Mouse (Mus musculus) lung, adult 2 months (tissue): ENCODE data around the gene Pet100. TPM values are rescaled to one million over a fixed set of nuclear protein-coding genes. Genes with fewer than 3 reads are reported as not detected.

Source experiments
- DNase-seq: peaks from one replicate; pipeline ENCODE4 v3.0.0; 2022
- H3K4me1 ChIP-seq: fragments of 200-500 bp; 2 replicates; pipeline ENCODE4 v1.6.1; 2011; ENCODE audit warnings: low read length; ENCODE audit not compliant: control insufficient read depth, insufficient read depth
- H3K4me3 ChIP-seq: fragments of 200-500 bp; replicated peaks from 2 replicates; pipeline ENCODE3; 2011; ENCODE audit warnings: low read depth, mild to moderate bottlenecking, control low read depth, low read length; ENCODE audit errors: extremely low read depth
- CTCF ChIP-seq: fragments of 200-500 bp; IDR thresholded peaks from 2 replicates; pipeline ENCODE4 v1.5.1; 2011; ENCODE audit warnings: mild to moderate bottlenecking, low read length, control low read depth; ENCODE audit not compliant: insufficient read depth
- POLR2A ChIP-seq: fragments of 200-500 bp; IDR thresholded peaks from 2 replicates; pipeline ENCODE4 v1.6.1; 2011; ENCODE audit warnings: low read depth, mild to moderate bottlenecking, control low read depth, low read length, borderline replicate concordance; ENCODE audit errors: extremely low read depth
- WGBS: fragments of 180-500 bp; shearing (Covaris S2); methylation state at CpG from one replicate; pipeline ENCODE4 v1.1.7; 2018; 5-methylcytosine and 5-hydroxymethylcytosine counted together
- polyA plus RNA-seq: library from polyadenylated mRNA; depleted of rRNA; stranded (reverse); fragments of >200 nt; gene quantifications from 2 replicates; pipeline ENCODE4 v1.2.3, GENCODE M21; 2012

Gene Pet100
- polyA plus RNA-seq, 1 experiment, result 10.0 TPM

DNA sequence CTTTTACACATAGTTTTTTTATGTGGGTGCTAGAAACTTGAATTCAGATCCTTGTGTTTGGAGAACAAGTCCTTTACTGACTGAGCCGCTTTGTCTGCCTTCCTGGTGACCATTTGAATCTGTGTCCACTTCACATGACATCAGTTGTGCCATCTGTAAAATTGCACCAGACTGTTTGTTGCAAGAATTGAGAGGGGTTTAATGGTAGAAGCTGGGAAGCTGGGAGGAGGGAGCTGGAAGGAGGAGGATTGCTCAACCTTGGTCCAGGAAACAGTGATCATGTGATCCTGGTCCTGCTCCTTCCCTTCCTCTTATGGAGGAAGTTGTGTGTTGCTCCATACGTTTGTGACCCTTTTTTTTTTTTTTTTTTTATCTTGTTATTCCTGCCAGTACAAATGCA, 26.9 kb downstream of the Pet100 start:
- no peak for DNase-seq
- WGBS, result 55% methylated on average over 2 of the region's 2 CpGs
- TF ChIP-seq CTCF (no peak), POLR2A (no peak)
- Histone ChIP-seq H3K4me3 (no peak overlapping the region), H3K4me1 (no peaks in the 10 kb centered on the region)

DNA sequence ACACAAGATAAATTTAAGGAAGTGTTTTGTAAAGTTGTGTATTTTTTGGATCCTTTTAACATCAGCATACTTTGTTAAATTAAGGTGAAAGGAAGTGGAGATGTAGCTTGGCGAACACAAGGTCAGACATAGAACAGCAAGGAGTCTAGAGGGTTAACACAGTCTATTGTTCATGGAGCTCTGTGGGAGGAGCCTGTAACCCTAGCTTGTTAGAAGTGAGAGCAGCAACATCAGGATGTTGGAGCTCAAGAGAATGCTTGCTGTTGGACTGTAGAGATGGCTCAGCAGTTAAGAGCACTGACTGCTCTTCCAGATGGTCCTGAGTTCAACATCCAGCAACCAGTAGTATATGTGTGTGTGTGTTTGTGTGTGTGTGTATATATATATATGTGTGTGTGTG, 27.6 kb downstream of the Pet100 start:
- Histone ChIP-seq H3K4me3 (no peak overlapping the region), H3K4me1 (no peaks in the 10 kb centered on the region)
- DNase-seq, result no peak
- TF ChIP-seq POLR2A (no peak), CTCF (no peak)
- WGBS, result 29% methylated on average over 1 of the region's 1 CpGs

DNA sequence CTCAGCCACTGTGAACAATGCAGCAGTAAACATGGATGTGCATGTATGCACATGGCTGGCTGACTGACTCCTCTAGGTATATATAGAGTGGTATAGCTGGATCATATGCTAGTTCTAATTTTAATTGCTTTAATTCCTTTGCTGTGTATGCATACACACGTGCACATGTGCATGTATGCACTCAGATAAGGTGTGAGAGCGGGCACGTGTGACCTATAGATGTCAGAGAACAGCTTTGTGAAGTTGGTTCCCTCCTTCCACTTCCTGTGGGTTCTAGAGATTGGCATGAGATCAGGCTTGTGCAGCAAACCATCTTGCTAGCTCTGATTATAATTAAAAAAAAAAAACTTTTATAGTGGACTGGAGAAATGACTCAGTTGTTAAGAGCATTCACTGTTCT, 31.5 kb downstream of the Pet100 start:
- WGBS, result 56% methylated on average over 3 of the region's 3 CpGs
- Histone ChIP-seq H3K4me1 (no peaks in the 10 kb centered on the region), H3K4me3 (no peak overlapping the region)
- no peak for DNase-seq
- TF ChIP-seq CTCF, result no peak
- TF ChIP-seq POLR2A, result no peak

DNA sequence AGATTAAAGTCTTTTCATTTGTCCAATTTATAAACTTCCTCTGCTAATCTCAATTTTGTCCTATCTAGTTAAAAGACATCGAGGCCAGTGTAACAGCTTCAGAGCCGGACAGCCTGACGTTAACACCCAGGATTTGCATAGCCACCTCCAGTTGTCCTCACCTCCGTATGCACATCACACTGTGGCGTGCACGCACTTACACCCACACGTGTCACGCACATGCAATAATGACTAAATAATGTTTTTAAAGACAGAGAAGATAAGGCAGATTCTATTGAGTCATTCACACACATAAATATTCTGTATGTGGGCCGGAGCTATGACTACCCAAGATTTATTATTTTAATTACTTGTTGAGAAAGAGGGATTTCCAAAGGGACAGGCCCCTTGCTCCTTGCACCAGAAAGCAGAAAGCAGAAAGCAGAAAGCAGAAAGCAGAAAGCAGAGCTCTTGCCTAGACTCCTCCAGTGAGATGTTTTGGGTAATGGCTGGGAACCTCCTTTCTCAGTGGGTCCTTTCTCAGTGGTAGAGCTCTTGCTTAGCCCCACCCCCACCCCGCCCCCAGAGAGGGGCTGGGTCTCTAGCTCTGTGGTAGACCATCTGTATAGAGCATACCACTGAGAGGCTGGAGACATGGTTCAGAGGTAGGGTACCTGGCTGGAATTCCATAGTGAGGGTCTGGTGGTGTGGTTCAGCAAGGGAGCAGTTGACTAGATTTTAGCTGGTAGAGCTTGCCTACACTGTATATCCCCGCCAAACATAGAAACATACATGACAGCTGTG, 33.6 kb downstream of the Pet100 start:
- no peak overlapping the region for H3K4me3 ChIP-seq
- TF ChIP-seq CTCF, result no peak
- TF ChIP-seq POLR2A, result no peak
- 64% methylated on average over 11 of the region's 11 CpGs for WGBS
- DNase-seq, result no peak
- no peaks in the 10 kb centered on the region for H3K4me1 ChIP-seq

DNA sequence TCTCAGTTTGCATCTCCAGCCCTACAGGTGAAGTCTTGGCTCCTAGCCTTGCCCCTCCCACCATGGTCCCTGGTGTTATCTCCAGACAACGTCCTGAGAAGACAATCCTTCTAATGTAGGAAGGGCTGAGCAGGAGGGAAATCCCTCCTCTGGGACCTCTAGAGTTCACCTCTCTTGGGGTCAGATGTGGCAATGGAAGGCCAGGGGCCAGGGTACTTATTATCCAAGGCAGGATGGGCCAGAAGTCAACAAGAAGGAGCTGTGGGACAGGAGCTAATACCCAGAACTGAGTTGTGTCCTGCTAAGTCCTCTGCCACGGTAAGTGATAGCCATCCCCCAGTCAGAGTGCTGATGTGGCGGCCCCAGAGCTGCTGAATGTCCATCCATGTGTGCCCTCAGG, 34.2 kb downstream of the Pet100 start, which contains the start of gene Retn:
TSS of gene Retn (plus strand) at position 245 of the 400 bp plus-strand sequence.
- Histone ChIP-seq H3K4me3 (no peak within 1 kb of the TSS), H3K4me1 (no peaks in the 10 kb centered on the region)
- DNase-seq, result no peak
- no peak for TF ChIP-seq POLR2A
- no peak for TF ChIP-seq CTCF
- WGBS, result 67% methylated on average over 3 of the region's 3 CpGs

DNA sequence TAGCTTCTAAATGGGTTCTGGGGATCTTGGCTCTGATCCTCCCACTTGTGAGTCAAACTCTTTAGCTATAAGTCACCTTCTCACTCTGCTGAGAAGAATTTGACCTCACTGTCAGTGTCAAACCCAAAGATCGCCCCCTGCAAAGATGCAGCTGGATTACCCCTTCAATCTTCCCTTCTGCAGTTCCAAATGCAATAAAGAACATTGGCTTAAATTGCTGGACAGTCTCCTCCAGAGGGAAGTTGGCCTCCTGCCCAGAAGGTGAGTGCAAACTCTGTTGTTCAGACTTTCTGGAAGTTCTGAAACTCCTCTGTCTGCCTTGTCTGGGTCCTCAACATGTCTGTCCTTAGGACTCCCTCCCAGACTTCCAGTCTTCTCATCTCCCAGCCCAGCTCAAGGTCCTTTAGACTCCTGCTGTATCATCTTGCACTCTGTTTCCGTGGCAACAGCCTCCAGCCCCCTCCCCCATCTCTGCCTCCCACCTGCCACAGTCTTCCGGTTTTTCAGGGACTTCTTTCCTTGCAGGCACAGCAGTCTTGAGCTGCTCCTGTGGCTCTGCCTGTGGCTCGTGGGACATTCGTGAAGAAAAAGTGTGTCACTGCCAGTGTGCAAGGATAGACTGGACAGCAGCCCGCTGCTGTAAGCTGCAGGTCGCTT, 35.5 kb downstream of the Pet100 start:
- DNase-seq, result no peak
- TF ChIP-seq CTCF (no peak), POLR2A (no peak)
- Histone ChIP-seq H3K4me3 (no peak overlapping the region), H3K4me1 (no peaks in the 10 kb centered on the region)
- 25% methylated on average over 7 of the region's 7 CpGs for WGBS

DNA sequence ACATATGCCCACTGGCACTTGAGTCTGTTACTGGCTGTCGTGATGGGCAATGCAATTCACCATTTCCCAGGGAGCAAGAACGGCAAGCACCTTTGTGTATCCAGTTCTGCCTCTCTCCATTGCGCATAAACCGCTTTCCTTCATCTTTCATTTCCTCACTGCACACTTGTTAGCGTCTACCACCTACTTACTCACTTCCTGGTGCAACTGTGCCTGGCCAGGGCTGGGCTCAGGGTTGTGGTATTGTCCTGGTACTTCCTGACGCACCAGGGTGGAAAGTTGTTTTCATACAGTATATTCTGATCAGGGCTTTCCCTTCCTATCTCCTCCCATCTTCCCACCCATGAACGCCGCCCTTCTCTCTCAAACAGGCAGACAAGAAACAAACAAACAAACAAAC, 39.5 kb downstream of the Pet100 start:
- 54% methylated on average over 8 of the region's 8 CpGs for whole genome bisulfite sequencing
- no peak for DNase-seq
- no peak overlapping the region for H3K4me3 ChIP-seq
- TF ChIP-seq POLR2A (no peak), CTCF (no peak)
- H3K4me1 ChIP-seq, result no peaks in the 10 kb centered on the region

DNA sequence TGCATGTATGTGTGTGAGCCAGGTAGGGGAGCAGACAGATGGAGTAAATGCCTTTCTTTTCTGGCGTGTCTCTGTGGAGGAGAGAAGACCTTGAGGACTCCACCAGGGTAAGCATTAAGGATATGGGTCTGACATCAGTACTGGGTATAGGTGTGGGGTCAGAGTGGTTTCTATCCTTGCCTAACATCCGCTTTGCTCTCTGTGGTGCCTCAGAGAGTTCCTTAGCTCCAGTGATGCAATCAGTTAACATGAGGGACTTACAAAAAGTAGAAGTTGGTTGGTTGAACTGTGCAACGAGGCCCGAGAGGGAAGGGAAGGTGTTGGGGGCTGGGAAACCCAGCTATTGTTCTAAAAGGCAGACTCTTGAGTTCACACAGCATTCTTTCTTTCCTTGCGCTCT, 43.1 kb downstream of the Pet100 start:
- DNase-seq, result no peak
- H3K4me1 ChIP-seq, result no peaks in the 10 kb centered on the region
- WGBS, result 47% methylated on average over 5 of the region's 5 CpGs
- no peak overlapping the region for H3K4me3 ChIP-seq
- TF ChIP-seq POLR2A, result no peak
- TF ChIP-seq CTCF, result no peak

DNA sequence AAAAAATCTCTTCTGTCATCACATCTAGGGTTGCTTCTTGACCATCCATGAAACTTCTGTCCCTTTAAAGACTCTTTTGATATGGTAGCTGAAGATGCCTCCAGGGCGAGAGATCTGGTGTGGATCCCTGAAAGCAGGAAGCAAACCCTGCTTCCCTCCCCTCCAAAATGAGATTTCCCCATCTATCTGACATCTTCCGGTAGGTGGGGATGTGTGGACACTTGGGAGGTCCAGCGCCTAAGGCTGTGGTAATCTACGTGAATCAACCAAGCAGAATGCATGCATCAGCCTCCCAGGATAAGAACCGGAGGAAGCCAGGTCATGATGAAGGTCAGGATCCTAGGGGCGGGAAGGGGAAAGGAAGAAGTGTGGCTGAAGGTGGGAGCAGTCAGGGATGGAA, 44.2 kb downstream of the Pet100 start, which contains the start of gene Mcemp1:
TSS of gene Mcemp1 (plus strand) at position 248 of the 400 bp plus-strand sequence.
- 63% methylated on average over 6 of the region's 6 CpGs for WGBS
- Histone ChIP-seq H3K4me3 (peak within 1 kb of the TSS; percentile 43), H3K4me1 (no peaks in the 10 kb centered on the region)
- no peak for TF ChIP-seq CTCF
- no peak for TF ChIP-seq POLR2A
- no peak for DNase-seq

DNA sequence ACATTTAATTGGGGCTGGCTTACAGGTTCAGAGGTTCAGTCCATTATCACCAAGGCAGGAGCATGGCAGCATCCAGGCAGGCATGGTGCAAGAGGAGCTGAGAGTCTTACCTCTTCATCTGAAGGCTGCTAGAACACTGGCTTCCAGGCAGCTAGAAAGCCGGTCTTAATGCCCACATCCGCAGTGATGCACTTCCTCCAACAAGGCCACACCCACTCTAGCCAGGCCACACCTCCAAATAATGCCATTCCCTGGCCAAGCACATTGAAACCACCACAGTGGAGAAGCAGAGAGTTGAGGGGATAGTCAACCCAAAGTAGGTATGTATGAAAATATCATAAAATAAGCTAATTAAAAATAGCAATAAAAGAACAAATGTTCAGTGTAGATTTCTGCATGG, 49.0 kb downstream of the Pet100 start:
- H3K4me3 ChIP-seq, result no peak overlapping the region
- H3K4me1 ChIP-seq, result no peaks in the 10 kb centered on the region; the same call in 1 of the 2 replicates
- no peak for DNase-seq
- 52% methylated on average over 2 of the region's 2 CpGs for WGBS
- TF ChIP-seq CTCF (no peak), POLR2A (no peak)
